Mouse (Mus musculus): ENCODE measurements around the gene Ctso. TPM values are rescaled to one million over a fixed set of nuclear protein-coding genes. Genes with fewer than 3 reads are reported as not detected.

The Ctso gene
- polyA plus RNA-seq, 1 experiment from 2014 or later = 38.6 TPM

GRCm38 (mm10) chr3:81926764-81927325 lies 5.6 kb upstream of the Ctso start:
- H3K4me1 ChIP-seq (ENCODE audit: insufficient read depth, low read depth, low read length) = no peaks in the 10 kb centered on the region
- no peaks in the 10 kb centered on the region for H3K36me3 ChIP-seq (ENCODE audit: insufficient read depth, low read length)
- no peak overlapping the region for H3K4me3 ChIP-seq (ENCODE audit: low read depth, low read length)
- no peak overlapping the region for H3K9ac ChIP-seq (replicated peaks; ENCODE audit: low read depth)
- no peak for DNase-seq (ENCODE audit: low spot score)
- no peak overlapping the region for H3K4me2 ChIP-seq (replicated peaks; ENCODE audit: low read depth, low read length)
- no peak overlapping the region for H3K27ac ChIP-seq (ENCODE audit: low read length)
- no peaks in the 10 kb centered on the region for H3K27me3 ChIP-seq (replicated peaks; ENCODE audit: insufficient read depth, low read length)
- TF ChIP-seq EP300 (IDR thresholded peaks at IDR 0.05) = no peak
- TF ChIP-seq CTCF (IDR thresholded peaks at IDR 0.05) = no peak
- no peaks in the 10 kb centered on the region for H3K9me3 ChIP-seq (ENCODE audit: low read length)
- 37% methylated on average over 9 of the region's 9 CpGs for WGBS
- no peak for ATAC-seq

- 62% methylated on average over 1 of the region's 1 CpGs for WGBS
- ATAC-seq = no peak
- H3K9me3 ChIP-seq (ENCODE audit: low read length) = no peaks in the 10 kb centered on the region
These were observed 3.3 kb upstream of the Ctso start for GRCm38 (mm10) chr3:81929073-81929472.

GRCm38 (mm10) chr3:81931695-81932094 lies 706 bp upstream of the Ctso start:
- ATAC-seq (no peak), DNase-seq (ENCODE audit: low spot score) (no peak)
- H3K9ac ChIP-seq (replicated peaks; ENCODE audit: low read depth) = no peak overlapping the region
- TF ChIP-seq EP300 (IDR thresholded peaks at IDR 0.05) = no peak
- no peak for TF ChIP-seq CTCF (IDR thresholded peaks at IDR 0.05)
- H3K27ac ChIP-seq (ENCODE audit: low read length) = peak overlapping the region; percentile 97; the same call in 1 of the 2 replicates
- peaks cover 3% of the 10 kb centered on the region; the same call in 1 of the 2 replicates for H3K4me1 ChIP-seq (ENCODE audit: insufficient read depth, low read depth, low read length)
- 65% methylated on average over 3 of the region's 3 CpGs for WGBS
- H3K36me3 ChIP-seq (ENCODE audit: insufficient read depth, low read length) = no peaks in the 10 kb centered on the region
- no peaks in the 10 kb centered on the region for H3K9me3 ChIP-seq (ENCODE audit: low read length)
- no peak overlapping the region for H3K4me3 ChIP-seq (ENCODE audit: low read depth, low read length)
- H3K27me3 ChIP-seq (replicated peaks; ENCODE audit: insufficient read depth, low read length) = no peaks in the 10 kb centered on the region
- peak overlapping the region; percentile 45; the same call in 1 of the 2 replicates for H3K4me2 ChIP-seq (replicated peaks; ENCODE audit: low read depth, low read length)

More at GRCm38 (mm10) chr3:81929073-81929472, 3.3 kb upstream of the Ctso start:
- Histone ChIP-seq H3K27me3 (replicated peaks; ENCODE audit: insufficient read depth, low read length) (no peaks in the 10 kb centered on the region), H3K27ac (ENCODE audit: low read length) (no peak overlapping the region), H3K9ac (replicated peaks; ENCODE audit: low read depth) (no peak overlapping the region), H3K4me3 (ENCODE audit: low read depth, low read length) (no peak overlapping the region), H3K36me3 (ENCODE audit: insufficient read depth, low read length) (no peaks in the 10 kb centered on the region), H3K4me2 (replicated peaks; ENCODE audit: low read depth, low read length) (no peak overlapping the region), H3K4me1 (ENCODE audit: insufficient read depth, low read depth, low read length) (peaks cover 3% of the 10 kb centered on the region; the same call in 1 of the 2 replicates)
- no peak for TF ChIP-seq EP300 (IDR thresholded peaks at IDR 0.05)
- TF ChIP-seq CTCF (IDR thresholded peaks at IDR 0.05) = no peak
- DNase-seq (ENCODE audit: low spot score) = no peak

- Histone ChIP-seq H3K4me1 (ENCODE audit: insufficient read depth, low read depth, low read length) (peaks cover 3% of the 10 kb centered on the region; the same call in 1 of the 2 replicates), H3K4me2 (replicated peaks; ENCODE audit: low read depth, low read length) (peak overlapping the region; percentile 45; the same call in 1 of the 2 replicates), H3K27ac (ENCODE audit: low read length) (no peak overlapping the region), H3K36me3 (ENCODE audit: insufficient read depth, low read length) (no peaks in the 10 kb centered on the region), H3K27me3 (replicated peaks; ENCODE audit: insufficient read depth, low read length) (no peaks in the 10 kb centered on the region), H3K4me3 (ENCODE audit: low read depth, low read length) (no peak overlapping the region), H3K9ac (replicated peaks; ENCODE audit: low read depth) (no peak overlapping the region), H3K9me3 (ENCODE audit: low read length) (no peaks in the 10 kb centered on the region)
- DNase-seq (ENCODE audit: low spot score) = no peak
- TF ChIP-seq CTCF (IDR thresholded peaks at IDR 0.05) (no peak), EP300 (IDR thresholded peaks at IDR 0.05) (no peak)
- ATAC-seq = no peak
- 75% methylated on average over 4 of the region's 4 CpGs for WGBS
These were observed 947 bp downstream of the Ctso start for GRCm38 (mm10) chr3:81933348-81933747.

- DNase-seq (ENCODE audit: low spot score) = peak; percentile 82
- no peaks in the 10 kb centered on the region for H3K4me1 ChIP-seq (ENCODE audit: insufficient read depth, low read depth, low read length)
- peak; percentile 67 for ATAC-seq
- H3K4me3 ChIP-seq (ENCODE audit: low read depth, low read length) = no peak overlapping the region
- H3K4me2 ChIP-seq (replicated peaks; ENCODE audit: low read depth, low read length) = no peak overlapping the region
- no peak overlapping the region for H3K9ac ChIP-seq (replicated peaks; ENCODE audit: low read depth)
- no peaks in the 10 kb centered on the region for H3K27me3 ChIP-seq (replicated peaks; ENCODE audit: insufficient read depth, low read length)
- H3K27ac ChIP-seq (ENCODE audit: low read length) = no peak overlapping the region
- no peaks in the 10 kb centered on the region for H3K36me3 ChIP-seq (ENCODE audit: insufficient read depth, low read length)
- TF ChIP-seq CTCF (IDR thresholded peaks at IDR 0.05) (no peak), EP300 (IDR thresholded peaks at IDR 0.05) (peak; percentile 84)
- 35% methylated on average over 3 of the region's 3 CpGs for WGBS
- no peaks in the 10 kb centered on the region for H3K9me3 ChIP-seq (ENCODE audit: low read length)
These were observed 6.5 kb downstream of the Ctso start for GRCm38 (mm10) chr3:81938924-81939323.

GRCm38 (mm10) chr3:81942341-81942740 lies 9.9 kb downstream of the Ctso start:
- TF ChIP-seq EP300 (IDR thresholded peaks at IDR 0.05) = no peak
- no peak for TF ChIP-seq CTCF (IDR thresholded peaks at IDR 0.05)
- 84% methylated on average over 3 of the region's 3 CpGs for WGBS
- Histone ChIP-seq H3K36me3 (ENCODE audit: insufficient read depth, low read length) (no peaks in the 10 kb centered on the region), H3K4me2 (replicated peaks; ENCODE audit: low read depth, low read length) (no peak overlapping the region), H3K27ac (ENCODE audit: low read length) (no peak overlapping the region), H3K9me3 (ENCODE audit: low read length) (no peaks in the 10 kb centered on the region), H3K9ac (replicated peaks; ENCODE audit: low read depth) (no peak overlapping the region), H3K4me1 (ENCODE audit: insufficient read depth, low read depth, low read length) (no peaks in the 10 kb centered on the region), H3K4me3 (ENCODE audit: low read depth, low read length) (no peak overlapping the region), H3K27me3 (replicated peaks; ENCODE audit: insufficient read depth, low read length) (no peaks in the 10 kb centered on the region)
- ATAC-seq (no peak), DNase-seq (ENCODE audit: low spot score) (no peak)

Data from lung, postnatal 0 days (tissue).